Mouse (Mus musculus) heart, embryonic 10.5 days (tissue): ENCODE results near the gene Dtx3. TPM values are rescaled to one million over a fixed set of nuclear protein-coding genes. Genes with fewer than 3 reads are reported as not detected.

ENCODE experiments used
- DNase-seq: peaks from one replicate; pipeline ENCODE4 v3.0.0-alpha.2; 2017; ENCODE audit warnings: low spot score
- H3K27ac ChIP-seq: fragments of 300-500 bp; sonication (generic); 2 replicates; pipeline ENCODE4 v1.5.1; 2016; ENCODE audit warnings: mild to moderate bottlenecking
- H3K27me3 ChIP-seq: fragments of 300-500 bp; sonication (generic); 2 replicates; pipeline ENCODE4 v1.6.1; 2016; ENCODE audit warnings: mild to moderate bottlenecking; ENCODE audit not compliant: poor library complexity, insufficient read depth, severe bottlenecking
- H3K36me3 ChIP-seq: fragments of 300-500 bp; sonication (generic); 2 replicates; pipeline ENCODE4 v1.6.1; 2016; ENCODE audit warnings: mild to moderate bottlenecking, moderate library complexity
- H3K4me1 ChIP-seq: fragments of 300-500 bp; sonication (generic); 2 replicates; pipeline ENCODE4 v1.6.1; 2016; ENCODE audit warnings: mild to moderate bottlenecking
- H3K4me3 ChIP-seq: fragments of 300-500 bp; sonication (generic); 2 replicates; pipeline ENCODE4 v1.5.1; 2016; ENCODE audit warnings: mild to moderate bottlenecking, moderate library complexity
- H3K9me3 ChIP-seq: fragments of 300-500 bp; sonication (generic); 2 replicates; pipeline ENCODE4 v1.6.1; 2016; ENCODE audit warnings: mild to moderate bottlenecking, moderate library complexity
- whole genome bisulfite sequencing: fragments of 180-500 bp; shearing (Covaris S2); methylation state at CpG from one replicate; pipeline ENCODE4 v1.1.7; 2016; 5-methylcytosine and 5-hydroxymethylcytosine counted together
- polyA plus RNA-seq: library from polyadenylated mRNA; unstranded; fragments of >200 nt; fragmentation: Nextera tagmentation; extraction: Ambion mirVana; gene quantifications from 2 replicates; pipeline ENCODE4 v1.2.1, GENCODE M21; 2016

Dtx3 gene
- polyA plus RNA-seq, 1 experiment from 2014 or later: 91.4 TPM

DNA sequence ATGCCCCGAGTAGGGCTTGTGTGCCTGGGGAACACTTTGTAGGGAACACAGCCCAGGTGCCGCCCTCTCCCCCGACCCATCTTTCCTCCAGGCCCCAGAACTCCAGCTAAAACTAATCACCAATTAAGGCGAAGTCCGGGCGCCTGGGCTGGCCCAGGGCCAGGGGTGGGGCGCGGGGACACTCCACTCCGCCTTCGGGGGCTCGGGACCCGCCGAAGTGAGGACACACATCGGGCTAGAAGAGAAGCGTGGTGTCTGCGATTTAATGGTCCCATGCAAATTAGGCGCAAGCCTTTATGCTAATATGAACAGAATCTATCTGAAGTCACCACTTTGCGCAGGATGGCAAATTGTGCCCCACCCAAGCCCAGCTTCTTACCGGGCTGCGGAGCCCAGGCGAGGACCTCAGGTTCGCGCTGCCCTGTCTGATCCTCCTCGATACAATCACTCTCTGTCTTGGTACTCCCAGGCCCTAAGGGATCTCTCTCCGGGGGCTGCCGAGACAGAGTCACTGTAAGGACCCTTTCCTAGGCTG lies 6.3 kb downstream of the Dtx3 start:
- peak overlapping the region; percentile 81 for H3K4me3 ChIP-seq

DNA sequence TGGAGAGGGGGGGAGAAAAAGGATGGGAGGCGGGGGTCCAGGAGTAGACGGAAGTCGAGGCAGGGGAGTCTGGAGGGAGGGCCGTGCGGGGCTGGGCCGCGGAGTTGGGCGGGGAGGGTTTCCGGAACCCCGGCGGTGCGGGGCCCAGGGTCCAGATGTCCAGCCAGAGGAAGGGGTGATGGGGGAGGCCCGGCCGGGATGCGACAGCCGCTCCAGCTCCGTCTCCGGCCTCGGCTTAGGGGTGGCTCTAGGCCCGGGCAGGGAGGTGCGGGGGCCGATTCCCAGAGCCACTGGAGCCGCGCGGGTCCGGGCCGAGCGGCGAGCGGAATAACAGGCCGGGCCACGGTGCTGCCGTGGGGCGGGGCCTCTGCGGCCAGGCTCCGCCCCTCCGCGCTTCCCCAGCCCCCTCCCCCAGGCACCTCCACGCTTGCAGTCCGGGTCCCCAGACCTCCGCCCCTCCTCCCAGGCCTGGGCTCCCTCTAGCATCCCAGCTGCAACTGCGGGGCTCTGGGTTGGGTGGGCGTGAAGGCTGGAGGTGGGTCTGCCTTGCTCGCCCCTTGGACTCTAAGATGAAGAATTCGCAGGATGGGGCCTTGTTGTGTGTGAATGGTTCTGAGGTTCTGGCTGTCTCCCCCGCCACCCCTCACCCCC lies 6.9 kb downstream of the Dtx3 start:
- H3K9me3 ChIP-seq: no peaks in the 10 kb centered on the region
- peak overlapping the region; percentile 81 for H3K4me3 ChIP-seq
- peak overlapping the region; percentile 92 for H3K27ac ChIP-seq
- H3K4me1 ChIP-seq: peaks cover 68% of the 10 kb centered on the region
- peaks cover 22% of the 10 kb centered on the region for H3K27me3 ChIP-seq
- DNase-seq: peak; percentile 88
- peaks cover 26% of the 10 kb centered on the region for H3K36me3 ChIP-seq
- under 1% methylated on average over 45 of the region's 46 CpGs for WGBS

More for the DNA sequence above, 6.3 kb downstream of the Dtx3 start:
- Histone ChIP-seq H3K9me3 (no peaks in the 10 kb centered on the region), H3K4me1 (peaks cover 62% of the 10 kb centered on the region), H3K27me3 (peaks cover 16% of the 10 kb centered on the region), H3K36me3 (peaks cover 24% of the 10 kb centered on the region), H3K27ac (peak overlapping the region; percentile 92)
- WGBS: 1% methylated on average over 26 of the region's 26 CpGs
- no peak for DNase-seq

DNA sequence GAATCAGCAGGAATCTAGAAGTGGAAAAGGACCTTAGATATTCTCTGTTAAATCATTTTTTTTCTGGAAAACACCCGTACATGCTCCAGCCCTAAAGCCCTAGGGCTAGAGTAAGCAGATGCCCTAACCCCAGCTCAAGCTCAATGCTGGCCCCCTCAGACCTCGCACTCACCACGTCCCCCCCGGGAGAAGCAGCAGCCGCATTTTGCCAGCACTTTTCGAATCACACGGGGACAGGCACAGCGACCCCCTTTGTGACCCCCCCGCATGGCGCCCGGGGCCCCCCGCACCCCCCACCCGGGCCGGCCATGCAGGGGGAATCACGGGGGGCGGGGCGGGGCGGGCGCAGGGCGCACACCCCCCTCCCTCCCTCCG lies 7.5 kb downstream of the Dtx3 start:
- Histone ChIP-seq H3K27me3 (peaks cover 27% of the 10 kb centered on the region), H3K4me3 (peak overlapping the region; percentile 81), H3K36me3 (peaks cover 28% of the 10 kb centered on the region), H3K27ac (peak overlapping the region; percentile 92), H3K9me3 (no peaks in the 10 kb centered on the region), H3K4me1 (peaks cover 73% of the 10 kb centered on the region)
- WGBS: 2% methylated on average over 21 of the region's 21 CpGs
- DNase-seq: no peak

DNA sequence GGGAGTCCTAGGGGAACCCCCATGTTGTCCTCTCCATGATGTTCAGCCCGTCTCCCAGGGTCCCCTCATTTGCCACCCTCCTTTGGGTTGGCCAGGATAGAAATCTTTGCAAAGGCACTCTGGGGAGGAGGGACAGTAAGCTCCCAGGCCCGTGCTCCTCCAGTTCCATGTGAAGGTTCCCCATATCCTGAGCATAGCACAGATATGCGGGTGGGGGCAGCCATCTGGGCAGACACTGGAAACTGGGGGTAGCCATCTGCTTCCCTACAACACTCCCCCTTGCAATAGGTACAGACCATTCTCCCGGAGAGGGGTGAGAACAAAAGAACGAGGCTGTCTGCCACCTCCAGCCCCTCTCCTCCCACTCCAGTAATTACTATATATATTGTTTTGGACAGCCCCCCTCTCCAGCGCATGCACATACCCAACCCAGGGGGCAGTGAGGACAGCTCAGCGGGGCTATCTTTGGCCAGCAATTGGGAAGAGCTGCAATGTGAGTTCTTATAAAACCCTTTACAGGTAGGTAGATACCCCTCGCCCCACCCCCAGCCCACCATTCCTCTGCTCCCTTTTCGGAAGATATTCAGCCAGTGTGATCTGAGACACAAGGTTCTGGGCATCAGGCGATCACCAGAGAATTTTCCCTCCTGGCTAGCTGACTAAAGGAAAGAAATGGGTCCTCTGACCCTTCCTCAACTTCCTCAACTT lies 8.0 kb downstream of the Dtx3 start:
- peaks cover 69% of the 10 kb centered on the region for H3K4me1 ChIP-seq
- peak overlapping the region; percentile 92 for H3K27ac ChIP-seq
- H3K36me3 ChIP-seq: peaks cover 28% of the 10 kb centered on the region
- 46% methylated on average over 10 of the region's 10 CpGs for WGBS
- no peaks in the 10 kb centered on the region for H3K9me3 ChIP-seq
- H3K27me3 ChIP-seq: peaks cover 33% of the 10 kb centered on the region
- no peak for DNase-seq
- peak overlapping the region; percentile 81 for H3K4me3 ChIP-seq

DNA sequence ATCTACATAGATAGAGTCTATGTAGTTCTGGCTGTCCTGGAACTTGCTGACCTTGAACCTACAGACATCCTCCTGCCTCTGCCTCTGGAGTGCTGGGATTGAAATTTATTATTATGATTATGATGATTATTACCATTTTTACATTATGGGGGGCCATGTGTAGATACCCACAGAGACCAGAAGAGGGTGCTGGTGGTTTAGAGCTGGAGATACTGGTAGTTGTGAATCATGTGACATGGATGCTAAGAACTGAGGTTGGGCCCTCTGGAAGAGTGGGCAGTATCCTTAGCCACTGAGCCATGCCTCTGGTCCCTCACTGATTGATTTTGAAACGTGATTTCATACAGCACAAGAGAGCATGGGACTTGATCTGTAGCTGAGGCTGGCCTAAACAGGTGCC lies 9.1 kb downstream of the Dtx3 start:
- DNase-seq: no peak
- Histone ChIP-seq H3K4me1 (peaks cover 64% of the 10 kb centered on the region), H3K9me3 (no peaks in the 10 kb centered on the region), H3K4me3 (no peak overlapping the region), H3K27me3 (peaks cover 44% of the 10 kb centered on the region), H3K27ac (no peak overlapping the region), H3K36me3 (peaks cover 25% of the 10 kb centered on the region)
- 70% methylated on average over 1 of the region's 1 CpGs for WGBS

DNA sequence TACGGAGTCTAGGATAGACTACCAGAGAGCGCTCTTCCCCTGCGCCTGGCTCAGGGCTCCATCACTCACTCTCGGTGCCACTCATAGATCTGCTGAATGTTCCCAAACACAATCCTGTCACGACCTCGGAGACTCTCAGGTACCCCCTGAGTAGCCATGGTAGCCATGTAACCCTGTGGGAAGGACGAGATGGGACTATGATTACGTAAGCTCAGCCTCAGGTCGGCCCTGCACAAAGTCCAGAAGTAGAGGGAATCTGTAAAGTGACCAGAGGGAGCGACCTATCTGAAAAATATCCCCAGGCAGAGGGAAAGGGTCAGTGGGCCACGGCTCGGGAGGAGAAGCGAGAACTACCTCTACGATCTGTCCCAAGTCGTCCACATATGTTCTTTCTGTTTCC lies 10.0 kb downstream of the Dtx3 start:
- 77% methylated on average over 15 of the region's 15 CpGs for WGBS
- DNase-seq: no peak
- peaks cover 53% of the 10 kb centered on the region for H3K27me3 ChIP-seq
- no peak overlapping the region for H3K27ac ChIP-seq
- H3K4me1 ChIP-seq: peaks cover 59% of the 10 kb centered on the region
- H3K9me3 ChIP-seq: no peaks in the 10 kb centered on the region
- H3K4me3 ChIP-seq: no peak overlapping the region
- H3K36me3 ChIP-seq: peaks cover 25% of the 10 kb centered on the region

DNA sequence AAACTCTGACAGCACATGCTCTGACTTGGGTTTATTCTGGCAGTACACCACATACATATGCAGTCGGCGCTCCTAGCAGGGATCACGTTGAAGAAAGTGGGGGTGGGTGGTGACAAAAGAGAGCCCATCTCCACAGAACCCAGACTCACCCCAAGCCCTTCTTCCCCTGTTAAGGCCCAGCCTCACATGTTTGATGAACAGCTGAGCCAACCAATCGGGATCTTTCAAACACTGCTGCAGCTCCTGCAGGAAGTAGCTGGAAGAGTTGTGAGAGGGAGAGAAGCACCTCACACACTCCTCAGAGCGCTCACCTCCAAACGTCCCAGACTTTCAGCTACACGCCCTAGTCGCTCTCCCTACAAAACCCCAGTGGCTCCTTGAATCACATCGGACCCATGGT lies 10.4 kb downstream of the Dtx3 start:
- peaks cover 25% of the 10 kb centered on the region for H3K36me3 ChIP-seq
- H3K9me3 ChIP-seq: no peaks in the 10 kb centered on the region
- no peak for DNase-seq
- H3K4me1 ChIP-seq: peaks cover 59% of the 10 kb centered on the region
- no peak overlapping the region for H3K4me3 ChIP-seq
- peaks cover 57% of the 10 kb centered on the region for H3K27me3 ChIP-seq
- no peak overlapping the region for H3K27ac ChIP-seq
- WGBS: 66% methylated on average over 9 of the region's 9 CpGs

DNA sequence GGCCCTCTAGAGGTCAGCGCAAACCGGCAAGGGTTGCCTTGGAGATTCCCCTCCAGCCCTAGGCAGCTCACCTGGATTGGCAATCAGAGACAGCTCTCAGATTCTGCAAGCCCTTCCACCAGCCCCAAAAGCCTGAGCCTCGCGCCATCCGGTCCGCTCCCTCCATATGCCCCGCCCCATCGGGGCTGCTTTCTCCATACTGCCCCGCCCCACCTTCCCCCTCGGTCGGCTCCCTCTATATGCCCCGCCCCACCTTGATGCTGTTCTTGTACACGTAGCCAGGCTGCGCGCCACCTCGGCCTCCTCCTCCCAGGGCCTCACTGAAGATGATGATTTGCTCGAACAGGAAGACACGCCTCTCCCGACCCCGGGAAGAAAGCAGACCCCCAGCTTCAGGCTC lies 11.8 kb downstream of the Dtx3 start:
- peaks cover 55% of the 10 kb centered on the region for H3K4me1 ChIP-seq
- 10% methylated on average over 20 of the region's 20 CpGs for WGBS
- no peak for DNase-seq
- H3K4me3 ChIP-seq: peak overlapping the region; percentile 38
- H3K36me3 ChIP-seq: peaks cover 25% of the 10 kb centered on the region
- H3K27me3 ChIP-seq: peaks cover 70% of the 10 kb centered on the region
- H3K27ac ChIP-seq: no peak overlapping the region
- no peaks in the 10 kb centered on the region for H3K9me3 ChIP-seq

DNA sequence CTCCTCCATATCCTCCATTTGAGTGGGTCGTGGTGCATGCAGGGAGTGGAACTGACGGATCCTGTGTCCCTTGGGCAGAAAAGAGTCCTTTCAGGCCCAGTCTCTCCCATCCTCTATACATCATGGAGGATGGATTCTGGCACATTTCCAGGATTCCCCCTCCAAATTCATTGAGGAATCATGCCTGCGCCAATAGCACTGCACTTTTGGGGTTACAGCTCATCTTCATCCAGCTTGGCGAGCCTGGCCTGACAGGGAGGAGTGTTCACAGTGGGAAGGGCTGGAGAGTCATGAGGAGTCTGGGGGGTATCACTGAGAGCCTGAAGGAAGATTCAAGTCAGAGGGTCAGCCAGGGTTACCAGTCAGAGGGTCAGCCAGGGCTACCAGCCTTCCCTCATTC lies 12.9 kb downstream of the Dtx3 start:
- H3K4me1 ChIP-seq: peaks cover 55% of the 10 kb centered on the region
- peaks cover 82% of the 10 kb centered on the region for H3K27me3 ChIP-seq
- no peak for DNase-seq
- 83% methylated on average over 4 of the region's 4 CpGs for WGBS
- H3K4me3 ChIP-seq: no peak overlapping the region; the same call in 1 of the 2 replicates
- H3K27ac ChIP-seq: no peak overlapping the region
- H3K36me3 ChIP-seq: peaks cover 25% of the 10 kb centered on the region
- H3K9me3 ChIP-seq: no peaks in the 10 kb centered on the region

DNA sequence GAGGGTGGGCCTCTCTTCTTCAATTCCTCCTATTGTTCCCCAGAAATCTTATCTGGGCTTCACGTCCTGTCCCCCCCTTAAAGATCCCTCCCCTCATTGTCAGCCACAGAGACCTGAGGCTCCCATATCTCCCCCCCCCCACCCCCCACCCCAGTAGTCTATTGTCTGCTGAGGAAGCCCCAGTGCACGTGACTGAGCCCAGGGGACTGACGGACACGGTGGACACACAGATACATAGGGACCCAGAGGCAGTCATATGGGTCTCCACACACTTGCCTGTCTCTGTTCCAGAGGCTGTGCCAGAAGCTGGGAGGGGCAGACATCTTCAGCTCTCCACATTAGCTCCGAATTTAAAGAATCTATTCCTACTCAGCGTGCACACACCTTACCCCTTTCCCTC lies 14.0 kb downstream of the Dtx3 start:
- no peak overlapping the region for H3K4me3 ChIP-seq
- H3K27me3 ChIP-seq: peaks cover 92% of the 10 kb centered on the region
- H3K9me3 ChIP-seq: no peaks in the 10 kb centered on the region
- DNase-seq: no peak
- H3K4me1 ChIP-seq: peaks cover 60% of the 10 kb centered on the region
- peaks cover 19% of the 10 kb centered on the region for H3K36me3 ChIP-seq
- 59% methylated on average over 6 of the region's 6 CpGs for WGBS
- H3K27ac ChIP-seq: no peak overlapping the region

DNA sequence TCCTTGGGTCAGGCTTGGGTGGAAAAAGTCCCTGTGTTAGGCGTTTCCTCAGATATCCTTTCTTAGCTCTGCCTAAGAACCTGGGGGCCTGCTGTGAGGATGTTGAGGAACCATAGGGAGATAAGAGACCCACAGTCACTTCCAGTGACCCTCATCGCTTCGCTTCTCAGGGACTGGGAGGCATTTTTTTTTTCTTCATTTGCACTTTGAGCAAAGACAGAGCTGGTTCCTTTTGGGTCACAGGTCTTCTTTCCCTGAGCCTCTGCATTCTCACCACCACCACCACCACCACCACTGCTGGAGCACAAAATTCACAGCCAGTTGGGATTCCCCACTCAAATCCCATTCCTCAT lies 14.9 kb downstream of the Dtx3 start:
- Histone ChIP-seq H3K4me1 (peaks cover 63% of the 10 kb centered on the region), H3K36me3 (peaks cover 17% of the 10 kb centered on the region), H3K27ac (no peak overlapping the region), H3K9me3 (no peaks in the 10 kb centered on the region), H3K27me3 (peaks cover 99% of the 10 kb centered on the region), H3K4me3 (peak overlapping the region; percentile 54)
- no peak for DNase-seq
- 8% methylated on average over 3 of the region's 3 CpGs for WGBS

DNA sequence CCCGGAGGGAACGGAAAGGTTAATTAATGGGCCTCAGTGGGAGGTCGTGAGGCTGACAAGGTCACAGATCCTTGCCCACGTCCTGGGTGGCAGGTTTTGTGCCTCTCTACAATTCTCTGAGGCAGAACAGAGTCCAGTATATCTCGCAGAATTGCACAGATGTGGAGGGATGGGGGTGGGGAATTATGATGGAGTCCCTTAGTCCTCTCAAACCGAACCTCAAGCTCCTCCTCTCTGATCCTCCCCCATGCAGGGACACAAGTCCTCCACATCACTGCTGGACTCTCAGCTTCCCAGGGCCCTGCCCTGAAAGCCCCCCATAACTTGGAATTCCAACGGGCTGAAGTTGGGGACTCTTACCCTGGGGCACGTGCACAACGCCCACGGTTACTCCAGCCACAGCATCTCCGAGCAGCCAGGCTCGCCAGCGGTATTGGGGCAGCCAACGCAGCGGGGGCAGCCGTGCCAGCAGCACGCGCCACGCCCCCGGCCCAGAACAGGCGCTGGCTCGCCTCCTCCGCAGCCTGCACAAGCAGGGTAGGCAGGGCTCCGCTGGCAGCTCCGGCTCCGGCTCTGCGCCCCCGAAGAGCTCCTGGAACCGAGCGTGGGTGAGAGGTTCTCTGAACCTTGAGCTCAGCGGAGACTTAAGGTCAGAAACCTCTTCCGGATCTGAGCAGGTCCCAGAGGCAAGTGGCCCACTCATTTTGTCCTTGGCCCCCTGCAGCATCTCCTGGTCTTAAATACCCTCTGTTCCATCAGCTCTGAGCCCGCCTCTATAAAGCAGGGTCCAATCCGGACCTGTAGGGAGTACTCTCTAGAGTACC lies 15.4 kb downstream of the Dtx3 start, which contains the start of gene Slc26a10:
Slc26a10 (minus strand) TSS at position 775 of the 824 bp plus-strand sequence.
- H3K4me1 ChIP-seq: peaks cover 63% of the 10 kb centered on the region
- 2% methylated on average over 34 of the region's 34 CpGs for WGBS

More for the DNA sequence above, 15.4 kb downstream of the Dtx3 start, which contains the start of gene Slc26a10:
- no peaks in the 10 kb centered on the region for H3K9me3 ChIP-seq
- H3K27ac ChIP-seq: no peak within 1 kb of the TSS
- DNase-seq: peak; percentile 73
- H3K36me3 ChIP-seq: peaks cover 17% of the 10 kb centered on the region
- H3K4me3 ChIP-seq: peak within 1 kb of the TSS; percentile 54
- H3K27me3 ChIP-seq: peaks cover 93% of the 10 kb centered on the region
